Mouse (Mus musculus) stomach, embryonic 14.5 days (tissue): ENCODE data around the gene Usp7. TPM values are rescaled to one million over a fixed set of nuclear protein-coding genes. Genes with fewer than 3 reads are reported as not detected.

Experiments used
- polyA plus RNA-seq: library from polyadenylated mRNA; unstranded; fragments of >200 nt; fragmentation: Nextera tagmentation; extraction: Ambion mirVana; gene quantifications from 2 replicates; pipeline ENCODE4 v1.2.1, GENCODE M21; 2014

Gene Usp7
- polyA plus RNA-seq, 1 experiment from 2014 or later: 65.0 TPM

Other genes starting within 250 kb of the Usp7 start
- gene Pmm2, start 154.6 kb downstream of the Usp7 start, polyA plus RNA-seq: 57.1 and 60.0 TPM in 2 replicates
- gene Tmem186, start 154.6 kb downstream of the Usp7 start, polyA plus RNA-seq: 12.1 and 12.3 TPM in 2 replicates
- gene Carhsp1, start 120.2 kb downstream of the Usp7 start, polyA plus RNA-seq: 35.3 and 37.0 TPM in 2 replicates
- gene Gm5767, start 111.5 kb downstream of the Usp7 start, polyA plus RNA-seq: not detected in 2 replicates
- 16.9 and 18.0 TPM in 2 replicates for gene 1810013L24Rik, start 37.8 kb upstream of the Usp7 start, polyA plus RNA-seq